Mouse (Mus musculus) neural tube, embryonic 12.5 days (tissue): ENCODE measurements around the gene Snd1. TPM values are rescaled to one million over a fixed set of nuclear protein-coding genes. Genes with fewer than 3 reads are reported as not detected.

ENCODE experiments used
- ATAC-seq: fragments of 200-750 bp; cut with Nextera tagmentation; 2 replicates; pipeline ENCODE4 v1.8.0; 2017; ENCODE audit warnings: low read depth, mild to moderate bottlenecking, moderate TSS enrichment, moderate library complexity; ENCODE audit not compliant: low FRiP score
- H3K27ac ChIP-seq: fragments of 300-500 bp; sonication (generic); 2 replicates; pipeline ENCODE4 v1.5.1; 2016
- H3K27me3 ChIP-seq: fragments of 300-500 bp; sonication (generic); replicated peaks from 2 replicates; pipeline ENCODE4 v1.6.1; 2016; ENCODE audit warnings: mild to moderate bottlenecking
- H3K36me3 ChIP-seq: fragments of 300-500 bp; sonication (generic); 2 replicates; pipeline ENCODE4 v1.6.1; 2016; ENCODE audit warnings: mild to moderate bottlenecking
- H3K4me1 ChIP-seq: fragments of 300-500 bp; sonication (generic); 2 replicates; pipeline ENCODE4 v1.6.1; 2016
- H3K4me2 ChIP-seq: fragments of 300-500 bp; sonication (generic); replicated peaks from 2 replicates; pipeline ENCODE4 v1.6.1; 2016; ENCODE audit warnings: mild to moderate bottlenecking
- H3K4me3 ChIP-seq: fragments of 300-500 bp; sonication (generic); 2 replicates; pipeline ENCODE4 v1.5.1; 2016
- H3K9ac ChIP-seq: fragments of 300-500 bp; sonication (generic); 2 replicates; pipeline ENCODE4 v1.6.1; 2016; ENCODE audit warnings: mild to moderate bottlenecking
- H3K9me3 ChIP-seq: fragments of 300-500 bp; sonication (generic); 2 replicates; pipeline ENCODE4 v1.6.1; 2016; ENCODE audit warnings: mild to moderate bottlenecking
- WGBS: fragments of 180-500 bp; shearing (Covaris S2); methylation state at CpG from one replicate; pipeline ENCODE4 v1.1.7; 2016; 5-methylcytosine and 5-hydroxymethylcytosine counted together
- polyA plus RNA-seq: library from polyadenylated mRNA; unstranded; fragments of >200 nt; fragmentation: Nextera tagmentation; extraction: Ambion mirVana; gene quantifications from 2 replicates; pipeline ENCODE4 v1.2.1, GENCODE M21; 2016

Snd1 gene
- 100 and 101 TPM in 2 replicates for polyA plus RNA-seq

DNA sequence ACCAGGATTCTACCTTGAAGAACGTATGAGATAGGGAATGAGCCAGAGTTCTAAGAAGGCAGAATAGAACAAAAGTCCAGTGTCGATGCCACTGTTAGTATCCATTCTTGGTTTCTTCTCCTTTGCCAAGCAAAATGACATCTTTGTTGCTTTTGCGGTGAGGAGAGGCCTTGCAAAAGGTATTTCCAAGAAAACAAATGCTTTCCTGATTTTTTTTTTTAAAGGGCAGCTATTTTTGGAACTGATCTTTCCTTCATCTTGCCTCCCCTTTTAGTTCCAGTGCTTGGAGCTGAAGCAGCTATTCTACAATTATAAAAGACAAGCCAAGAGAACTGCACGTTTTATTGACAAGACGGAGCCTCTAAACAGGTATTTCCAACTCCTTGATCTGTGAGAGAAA lies at the start of gene Snd1:
Gene Snd1 (plus strand): TSS at position 301 of the 400 bp plus-strand sequence.
- H3K36me3 ChIP-seq = no peaks in the 10 kb centered on the region
- H3K27ac ChIP-seq = no peak within 1 kb of the TSS
- H3K9me3 ChIP-seq = no peaks in the 10 kb centered on the region
- H3K9ac ChIP-seq = no peak within 1 kb of the TSS
- H3K27me3 ChIP-seq = no peaks in the 10 kb centered on the region
- H3K4me3 ChIP-seq = no peak within 1 kb of the TSS
- WGBS = 85% methylated on average over 5 of the region's 5 CpGs
- no peak for ATAC-seq
- H3K4me2 ChIP-seq = no peak within 1 kb of the TSS
- no peaks in the 10 kb centered on the region for H3K4me1 ChIP-seq

DNA sequence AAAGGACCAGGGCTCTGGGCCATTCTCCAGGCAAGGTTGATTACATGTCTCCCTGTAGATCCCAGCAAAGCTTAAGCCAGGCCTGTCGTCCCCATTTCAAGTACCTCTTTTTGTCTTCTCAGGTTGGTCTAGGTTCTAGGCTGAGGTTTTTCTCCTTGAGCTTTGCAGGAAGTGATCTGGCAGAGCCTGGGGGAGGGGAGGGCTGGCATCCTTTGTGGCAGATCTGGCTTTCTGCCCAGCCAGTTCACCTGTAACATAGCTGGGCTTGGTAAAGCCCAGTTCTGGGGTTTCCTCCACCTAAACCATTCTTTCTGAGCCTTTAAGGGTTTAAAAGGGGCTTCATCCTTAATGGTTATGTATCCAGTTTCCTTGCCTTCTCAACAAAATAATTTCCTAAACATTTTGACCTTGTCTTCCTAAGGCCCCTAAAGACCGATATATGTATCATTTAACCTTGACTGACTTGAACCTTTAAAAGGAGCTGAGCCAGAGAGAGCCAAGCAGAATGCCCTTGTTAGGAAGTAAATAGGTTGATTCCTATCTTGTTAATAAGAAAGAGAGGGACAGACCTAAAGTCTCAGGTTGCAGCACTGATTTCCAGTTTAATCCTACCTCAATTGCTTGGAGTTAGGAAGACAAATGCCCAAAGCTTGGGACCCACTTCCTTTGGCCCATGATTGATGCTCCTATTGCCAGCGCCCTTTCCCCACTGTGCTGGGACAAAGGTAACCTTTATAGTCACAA lies 47.7 kb upstream of the Snd1 start, which contains the start of gene Fscn3:
Gene Fscn3 (plus strand): TSS at position 694 of the 744 bp plus-strand sequence.
- no peak within 1 kb of the TSS for H3K4me3 ChIP-seq
- H3K27ac ChIP-seq = no peak within 1 kb of the TSS
- 74% methylated on average over 3 of the region's 3 CpGs for WGBS
- H3K9me3 ChIP-seq = no peaks in the 10 kb centered on the region
- ATAC-seq = no peak
- peaks cover 21% of the 10 kb centered on the region for H3K36me3 ChIP-seq
- no peaks in the 10 kb centered on the region for H3K27me3 ChIP-seq
- H3K9ac ChIP-seq = no peak within 1 kb of the TSS
- peaks cover 15% of the 10 kb centered on the region for H3K4me1 ChIP-seq
- H3K4me2 ChIP-seq = no peak within 1 kb of the TSS

DNA sequence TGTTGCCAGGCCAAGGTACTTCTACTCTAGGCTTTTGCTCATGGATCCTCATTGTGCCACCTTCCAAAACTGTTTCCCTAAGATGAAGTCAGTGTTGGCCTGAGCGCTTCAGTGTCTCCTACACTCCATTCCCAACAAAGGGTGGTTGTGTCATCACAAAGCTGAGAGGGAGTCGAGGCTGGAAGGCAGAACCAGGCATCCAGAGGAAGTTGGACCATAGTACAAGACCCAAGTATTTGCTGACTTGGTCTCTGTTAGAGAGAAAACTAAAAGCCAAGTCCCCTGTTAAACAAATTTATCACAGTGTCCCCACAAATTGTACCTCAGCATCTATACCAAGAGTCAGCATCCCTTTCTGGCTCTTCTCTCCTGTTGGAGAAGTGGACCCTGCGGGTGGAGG lies 46.6 kb upstream of the Snd1 start, which contains the start of gene Gcc1:
Gene Gcc1 (minus strand): TSS at position 101 of the 400 bp plus-strand sequence.
- Histone ChIP-seq H3K4me1 (peaks cover 15% of the 10 kb centered on the region), H3K4me2 (no peak within 1 kb of the TSS), H3K36me3 (peaks cover 21% of the 10 kb centered on the region), H3K27ac (no peak within 1 kb of the TSS), H3K9me3 (no peaks in the 10 kb centered on the region), H3K27me3 (no peaks in the 10 kb centered on the region), H3K9ac (no peak within 1 kb of the TSS), H3K4me3 (no peak within 1 kb of the TSS)
- no peak for ATAC-seq
- 84% methylated on average over 3 of the region's 3 CpGs for WGBS

DNA sequence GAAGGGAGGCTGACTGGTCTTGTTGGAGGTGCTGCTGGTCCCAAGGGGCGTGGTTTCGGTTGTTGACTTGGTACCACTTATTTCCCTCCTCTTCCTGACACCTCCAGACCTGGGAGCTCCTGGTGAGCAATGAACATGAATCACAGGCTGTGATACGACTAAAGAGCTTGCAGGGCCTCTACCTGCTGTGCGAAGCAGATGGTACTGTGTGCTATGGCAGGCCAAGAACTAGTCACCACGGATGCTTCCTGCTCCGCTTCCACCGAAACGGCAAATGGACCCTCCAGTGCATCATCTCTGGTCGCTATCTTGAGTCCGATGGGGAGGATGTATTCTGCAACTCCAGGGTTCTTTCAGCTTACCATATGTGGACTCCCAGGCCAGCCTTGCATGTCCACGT lies 45.1 kb upstream of the Snd1 start:
- no peak overlapping the region for H3K9ac ChIP-seq
- H3K4me2 ChIP-seq = no peak overlapping the region
- H3K27ac ChIP-seq = no peak overlapping the region
- peaks cover 6% of the 10 kb centered on the region for H3K4me1 ChIP-seq
- no peaks in the 10 kb centered on the region for H3K27me3 ChIP-seq
- H3K9me3 ChIP-seq = no peaks in the 10 kb centered on the region
- H3K4me3 ChIP-seq = no peak overlapping the region
- H3K36me3 ChIP-seq = peaks cover 19% of the 10 kb centered on the region
- 89% methylated on average over 11 of the region's 11 CpGs for WGBS
- no peak for ATAC-seq

DNA sequence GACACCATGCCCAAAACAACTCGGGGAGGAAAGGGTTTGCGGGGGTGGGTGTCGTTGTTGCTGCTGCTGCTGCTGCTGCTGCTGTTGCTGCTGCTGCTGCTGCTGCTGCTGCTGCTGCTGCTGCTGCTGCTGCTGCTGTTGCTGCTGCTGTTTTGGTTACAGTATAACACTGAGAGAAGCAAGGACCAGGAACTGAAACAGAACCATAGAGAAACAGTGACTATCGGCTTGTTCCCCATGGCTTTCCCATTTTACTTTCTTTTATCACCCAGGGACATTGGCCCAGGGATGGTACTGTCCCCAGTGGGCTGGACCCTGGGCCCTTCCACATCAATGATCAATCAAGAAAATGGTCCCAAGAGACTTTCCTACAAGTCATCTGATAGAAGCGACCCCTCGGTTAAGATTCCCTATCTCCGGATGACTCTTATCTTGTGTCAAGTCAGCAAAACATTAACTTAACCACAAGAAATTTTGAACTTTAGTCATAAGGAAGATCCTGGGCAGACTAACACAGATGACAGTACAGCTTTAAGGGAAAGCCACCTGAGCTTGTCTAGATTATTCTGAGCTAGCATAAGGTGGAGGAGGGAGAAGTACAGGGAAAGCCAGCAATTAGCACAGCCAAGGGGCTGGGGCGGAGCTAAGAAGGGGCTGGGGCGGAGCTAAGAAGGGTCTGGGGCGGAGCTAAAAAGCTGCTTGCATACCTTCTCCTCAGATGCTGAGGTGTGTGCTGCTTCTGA lies 44.0 kb upstream of the Snd1 start:
- no peak for ATAC-seq
- 84% methylated on average over 10 of the region's 10 CpGs for WGBS
- H3K9me3 ChIP-seq = no peaks in the 10 kb centered on the region
- H3K27me3 ChIP-seq = no peaks in the 10 kb centered on the region
- no peak overlapping the region for H3K9ac ChIP-seq
- peaks cover 10% of the 10 kb centered on the region for H3K36me3 ChIP-seq
- H3K4me3 ChIP-seq = no peak overlapping the region
- H3K4me2 ChIP-seq = no peak overlapping the region
- H3K27ac ChIP-seq = no peak overlapping the region
- H3K4me1 ChIP-seq = no peaks in the 10 kb centered on the region

DNA sequence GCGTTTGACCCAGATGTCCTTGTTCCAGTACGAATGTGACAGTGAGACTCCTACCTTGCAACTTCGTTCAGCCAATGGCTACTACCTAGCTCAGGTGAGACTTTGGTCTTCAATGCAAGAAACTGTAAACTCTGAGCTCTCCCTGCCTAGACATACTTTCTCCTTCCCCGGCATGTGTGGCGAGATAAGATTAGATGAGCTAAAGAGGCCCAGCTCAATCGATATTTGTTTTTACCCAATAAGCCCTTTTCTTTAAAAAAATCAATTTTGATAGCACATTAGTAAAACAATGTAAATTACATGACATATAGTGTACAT lies 43.4 kb upstream of the Snd1 start:
- 83% methylated on average over 6 of the region's 6 CpGs for WGBS
- H3K27me3 ChIP-seq = no peaks in the 10 kb centered on the region
- no peak overlapping the region for H3K9ac ChIP-seq
- no peak for ATAC-seq
- no peak overlapping the region for H3K4me3 ChIP-seq
- peaks cover 6% of the 10 kb centered on the region; the same call in 1 of the 2 replicates for H3K36me3 ChIP-seq
- no peaks in the 10 kb centered on the region for H3K4me1 ChIP-seq
- H3K9me3 ChIP-seq = no peaks in the 10 kb centered on the region
- no peak overlapping the region for H3K4me2 ChIP-seq
- H3K27ac ChIP-seq = no peak overlapping the region

DNA sequence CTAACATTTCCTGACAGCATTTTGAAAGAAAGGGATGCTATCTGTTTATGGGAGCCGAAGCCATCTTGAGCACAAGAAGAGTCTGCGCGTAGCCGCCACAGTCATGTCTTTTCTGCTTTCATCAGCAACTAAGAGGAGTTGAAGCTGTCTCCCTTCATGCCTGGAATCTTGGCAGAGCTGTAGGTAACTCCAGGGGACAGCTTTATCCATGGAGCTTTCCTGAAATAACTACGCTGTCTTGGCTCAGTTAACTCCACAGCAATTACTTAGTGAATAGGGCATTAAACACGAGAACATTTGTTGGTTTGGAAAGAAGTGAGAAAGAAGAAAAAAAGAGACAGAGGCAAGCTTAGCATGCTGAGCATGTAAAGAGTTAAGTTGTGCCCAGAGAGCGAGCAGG lies 27.0 kb upstream of the Snd1 start:
- Histone ChIP-seq H3K9me3 (no peaks in the 10 kb centered on the region), H3K36me3 (no peaks in the 10 kb centered on the region), H3K27ac (no peak overlapping the region), H3K4me1 (no peaks in the 10 kb centered on the region), H3K9ac (no peak overlapping the region), H3K27me3 (peaks cover 27% of the 10 kb centered on the region), H3K4me2 (no peak overlapping the region), H3K4me3 (no peak overlapping the region)
- 76% methylated on average over 7 of the region's 7 CpGs for WGBS
- ATAC-seq = no peak

DNA sequence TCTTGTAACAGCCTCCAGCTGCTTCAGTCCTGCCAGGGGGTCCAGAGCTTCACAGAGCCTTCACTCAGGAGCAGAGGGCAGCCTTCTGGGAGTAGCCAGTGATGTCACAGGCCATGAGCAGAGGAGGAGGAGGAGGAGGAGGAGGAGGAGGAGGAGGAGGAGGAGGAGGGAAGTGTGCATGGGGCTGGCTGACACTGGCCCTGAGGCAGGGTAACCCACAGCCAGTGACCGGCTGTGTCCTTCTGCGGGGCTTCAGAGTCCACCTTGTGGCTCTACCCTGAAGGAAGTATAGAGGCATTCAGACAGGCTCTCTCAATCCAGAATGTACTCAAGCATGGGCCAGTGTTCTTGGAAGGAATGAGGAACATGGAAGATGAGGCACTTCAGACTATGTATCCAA lies 25.7 kb upstream of the Snd1 start, which contains the start of gene Pax4:
Gene Pax4 (minus strand): TSS at position 101 of the 400 bp plus-strand sequence.
- no peak within 1 kb of the TSS for H3K4me3 ChIP-seq
- no peak within 1 kb of the TSS for H3K27ac ChIP-seq
- H3K27me3 ChIP-seq = peaks cover 27% of the 10 kb centered on the region
- WGBS = 83% methylated on average over 2 of the region's 2 CpGs
- H3K4me1 ChIP-seq = no peaks in the 10 kb centered on the region
- no peaks in the 10 kb centered on the region for H3K36me3 ChIP-seq
- no peak for ATAC-seq
- no peak within 1 kb of the TSS for H3K9ac ChIP-seq
- H3K4me2 ChIP-seq = no peak within 1 kb of the TSS
- no peaks in the 10 kb centered on the region for H3K9me3 ChIP-seq

DNA sequence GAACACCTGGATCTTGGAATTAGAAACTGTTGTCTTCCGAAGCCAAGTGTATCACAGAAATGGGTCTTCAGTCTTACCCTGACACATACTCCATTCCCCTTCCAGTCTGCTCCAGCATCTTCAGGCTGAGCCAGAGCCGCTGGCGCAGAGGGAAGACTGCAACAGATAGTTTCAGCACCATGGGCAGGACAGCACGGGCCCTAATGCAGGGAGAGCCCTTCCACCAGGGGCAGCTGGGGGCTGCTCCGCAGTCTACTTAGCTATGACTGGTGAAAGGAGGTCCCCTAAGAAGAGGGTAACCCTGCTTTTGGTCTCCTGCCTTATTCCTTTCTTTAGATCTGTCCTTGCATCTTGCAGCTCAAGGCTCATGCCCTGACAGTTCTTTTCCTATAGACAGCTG lies 24.5 kb upstream of the Snd1 start:
- WGBS = 13% methylated on average over 5 of the region's 5 CpGs
- Histone ChIP-seq H3K9ac (no peak overlapping the region), H3K36me3 (no peaks in the 10 kb centered on the region)

DNA sequence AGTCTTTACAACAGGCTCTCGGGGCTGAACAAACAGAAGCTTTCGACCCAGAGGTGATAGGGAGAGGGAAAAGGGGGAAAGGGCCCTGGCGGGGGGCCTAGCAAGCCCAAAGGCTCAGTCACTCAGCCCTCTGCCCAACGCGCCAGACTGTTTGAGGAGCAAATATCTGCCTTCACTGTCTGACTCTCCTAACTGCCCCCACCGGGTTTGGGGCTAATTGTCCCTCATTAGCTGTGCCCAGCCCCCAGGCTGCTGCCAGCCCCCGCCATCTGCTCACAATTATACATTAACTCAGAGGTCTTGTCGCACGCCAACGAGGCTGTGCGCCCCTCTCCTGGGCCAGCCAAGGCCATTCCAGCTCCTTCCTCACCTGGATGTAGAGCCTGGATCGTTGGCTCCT lies 24.0 kb upstream of the Snd1 start:
- H3K27me3 ChIP-seq = peaks cover 27% of the 10 kb centered on the region
- no peaks in the 10 kb centered on the region for H3K4me1 ChIP-seq
- H3K9ac ChIP-seq = no peak overlapping the region
- H3K36me3 ChIP-seq = no peaks in the 10 kb centered on the region
- 0 out of 2 replicates have a peak overlapping the region, but pooled peaks have one; percentile 16 for H3K4me2 ChIP-seq
- H3K9me3 ChIP-seq = no peaks in the 10 kb centered on the region
- H3K4me3 ChIP-seq = no peak overlapping the region
- 0 out of 2 replicates have a peak, but pooled peaks have one; percentile 50 for ATAC-seq
- no peak overlapping the region for H3K27ac ChIP-seq
- 0% methylated on average over 12 of the region's 12 CpGs for WGBS

More for the DNA sequence above, 24.5 kb upstream of the Snd1 start:
- Histone ChIP-seq H3K27ac (no peak overlapping the region), H3K4me2 (0 out of 2 replicates have a peak overlapping the region, but pooled peaks have one; percentile 16), H3K9me3 (no peaks in the 10 kb centered on the region), H3K4me1 (no peaks in the 10 kb centered on the region), H3K4me3 (no peak overlapping the region), H3K27me3 (peaks cover 27% of the 10 kb centered on the region)
- no peak for ATAC-seq

DNA sequence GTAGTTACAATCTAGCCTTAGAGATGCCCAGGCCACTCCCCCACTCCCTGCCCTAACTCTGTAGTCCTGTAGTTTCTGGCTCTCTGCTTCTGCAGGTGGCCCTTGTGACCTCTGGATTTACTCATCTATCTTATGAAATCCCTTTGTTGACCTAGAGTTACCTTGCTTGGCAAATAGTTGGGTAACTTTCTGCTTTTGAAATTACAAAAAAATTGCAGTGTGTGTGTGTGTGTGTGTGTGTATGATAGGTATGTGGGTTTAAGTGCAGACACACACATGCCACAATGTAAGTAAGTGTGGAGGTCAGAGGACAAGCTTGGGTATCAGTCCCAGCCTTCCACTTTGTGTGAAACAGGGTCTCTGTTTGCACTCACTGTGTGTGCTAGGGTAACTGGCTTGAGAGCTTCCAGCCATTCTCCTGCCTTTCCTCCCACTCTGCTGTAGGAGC lies 15.7 kb upstream of the Snd1 start:
- H3K9ac ChIP-seq = no peak overlapping the region
- H3K4me3 ChIP-seq = no peak overlapping the region
- no peak for ATAC-seq
- H3K4me1 ChIP-seq = no peaks in the 10 kb centered on the region
- no peak overlapping the region for H3K4me2 ChIP-seq
- H3K27ac ChIP-seq = no peak overlapping the region
- no peaks in the 10 kb centered on the region for H3K9me3 ChIP-seq
- H3K27me3 ChIP-seq = no peaks in the 10 kb centered on the region
- H3K36me3 ChIP-seq = no peaks in the 10 kb centered on the region

DNA sequence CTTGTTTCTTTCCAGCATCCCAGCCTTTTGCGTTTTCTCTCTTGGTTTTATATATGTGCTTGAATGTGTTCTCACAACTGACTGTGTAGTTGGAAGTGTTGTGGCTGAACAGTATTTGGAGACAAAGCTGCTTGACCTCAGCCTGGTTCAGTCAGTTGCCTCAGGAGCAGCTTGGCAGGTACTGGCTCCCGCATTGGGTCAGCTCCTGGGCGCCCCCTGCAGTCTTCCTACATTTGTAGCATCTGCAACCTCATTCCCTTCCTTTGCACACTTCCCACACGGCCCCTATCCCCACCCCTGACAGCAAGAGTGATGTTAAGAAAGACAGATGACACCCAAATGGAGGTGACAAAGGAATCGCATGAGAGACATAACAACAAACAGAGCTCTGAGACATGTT lies 14.4 kb upstream of the Snd1 start:
- Histone ChIP-seq H3K36me3 (no peaks in the 10 kb centered on the region), H3K4me1 (peaks cover 7% of the 10 kb centered on the region; the same call in 1 of the 2 replicates), H3K27ac (no peak overlapping the region), H3K4me2 (no peak overlapping the region), H3K9ac (no peak overlapping the region), H3K9me3 (no peaks in the 10 kb centered on the region), H3K27me3 (no peaks in the 10 kb centered on the region), H3K4me3 (no peak overlapping the region)
- no peak for ATAC-seq
- 9% methylated on average over 5 of the region's 5 CpGs for WGBS
